Mouse (Mus musculus) midbrain, postnatal 0 days (tissue): Measurements from ENCODE around the gene Gm12184. TPM values are rescaled to one million over a fixed set of nuclear protein-coding genes. Genes with fewer than 3 reads are reported as not detected.

Source experiments
- ATAC-seq: fragments of 200-750 bp; cut with Nextera tagmentation; 2 replicates; pipeline ENCODE4 v1.8.0; 2017; ENCODE audit warnings: moderate number of reproducible peaks, mild to moderate bottlenecking, moderate TSS enrichment, moderate library complexity; ENCODE audit not compliant: low FRiP score
- DNase-seq: peaks from one replicate; pipeline ENCODE4 v3.0.0-alpha.2; 2015; ENCODE audit warnings: low spot score
- H3K27ac ChIP-seq: fragments of 300-500 bp; sonication (generic); 2 replicates; pipeline ENCODE4 v1.5.1; 2014; ENCODE audit warnings: low read depth, mild to moderate bottlenecking, low read length, mixed read lengths
- H3K27me3 ChIP-seq: fragments of 300-500 bp; sonication (generic); 2 replicates; pipeline ENCODE4 v1.6.1; 2014; ENCODE audit warnings: low read length, control low read depth, mixed read lengths; ENCODE audit not compliant: insufficient read depth
- H3K36me3 ChIP-seq: fragments of 300-500 bp; sonication (generic); 2 replicates; pipeline ENCODE4 v1.6.1; 2014; ENCODE audit warnings: low read length, control low read depth, mixed read lengths; ENCODE audit not compliant: insufficient read depth
- H3K4me1 ChIP-seq: fragments of 300-500 bp; sonication (generic); 2 replicates; pipeline ENCODE4 v1.6.1; 2014; ENCODE audit warnings: mild to moderate bottlenecking, control low read depth, antibody characterized with exemption, low read length, mixed read lengths; ENCODE audit not compliant: insufficient read depth
- H3K4me2 ChIP-seq: fragments of 300-500 bp; sonication (generic); 2 replicates; pipeline ENCODE4 v1.6.1; 2014; ENCODE audit warnings: low read depth, mild to moderate bottlenecking, low read length, mixed read lengths; ENCODE audit not compliant: poor library complexity, severe bottlenecking
- H3K4me3 ChIP-seq: fragments of 300-500 bp; sonication (generic); 2 replicates; pipeline ENCODE4 v1.5.1; 2014; ENCODE audit warnings: low read depth, mild to moderate bottlenecking, low read length, moderate library complexity
- H3K9ac ChIP-seq: fragments of 300-500 bp; sonication (generic); replicated peaks from 2 replicates; pipeline ENCODE4 v1.6.1; 2014; ENCODE audit warnings: mild to moderate bottlenecking, low read length, moderate library complexity, mixed read lengths; ENCODE audit not compliant: poor library complexity, severe bottlenecking
- H3K9me3 ChIP-seq: fragments of 300-500 bp; sonication (generic); 2 replicates; pipeline ENCODE4 v1.6.1; 2016; ENCODE audit warnings: low read length, control low read depth
- CTCF ChIP-seq: IDR thresholded peaks from 2 replicates; pipeline ENCODE4 v1.5.1; 2016; ENCODE audit warnings: antibody characterized with exemption, mild to moderate bottlenecking
- WGBS: fragments of 180-500 bp; shearing (Covaris S2); extraction: QIAGEN DNeasy Blood & Tissue Kit; methylation state at CpG from one replicate; pipeline ENCODE4 v1.1.7; 2014; 5-methylcytosine and 5-hydroxymethylcytosine counted together
- polyA plus RNA-seq: library from polyadenylated mRNA; unstranded; fragments of >200 nt; fragmentation: Nextera tagmentation; extraction: Ambion mirVana; gene quantifications from 2 replicates; pipeline ENCODE4 v1.2.1, GENCODE M21; 2015
- total RNA-seq: library from RNA; depleted of rRNA; stranded (reverse); fragments of >200 nt; gene quantifications from 2 replicates; pipeline ENCODE4 v1.2.3, GENCODE M21; 2014

Gene Gm12184
- total and polyA plus RNA-seq, 2 experiments from 2014 or later: 2.4 to 8.2 TPM

DNA sequence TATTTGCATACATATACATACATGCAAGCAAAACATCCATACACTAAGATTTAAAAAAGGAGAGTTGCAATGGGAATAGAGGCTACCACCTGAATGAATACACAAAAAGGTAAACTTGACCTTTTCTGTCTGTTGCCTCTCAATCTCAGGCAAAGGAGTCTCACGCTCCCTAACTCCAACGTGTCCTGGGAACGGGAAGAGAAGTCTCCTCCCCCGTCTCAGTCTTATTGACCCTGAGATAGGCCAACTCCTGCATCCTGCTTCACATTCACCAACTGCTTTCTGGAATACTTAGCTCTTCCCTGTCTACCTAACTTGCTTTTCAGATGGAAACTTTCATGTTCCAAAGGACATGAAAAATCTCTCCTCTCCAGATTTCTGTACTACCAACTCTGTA lies 17.0 kb downstream of the Gm12184 start:
- no peak for TF ChIP-seq CTCF
- DNase-seq (no peak), ATAC-seq (no peak)
- Histone ChIP-seq H3K4me3 (no peak overlapping the region), H3K27me3 (no peaks in the 10 kb centered on the region), H3K27ac (no peak overlapping the region), H3K9ac (no peak overlapping the region), H3K4me1 (0 out of 2 replicates have a peak, but pooled peaks cover under 1% of the 10 kb centered on the region), H3K4me2 (no peak overlapping the region), H3K36me3 (peaks cover 68% of the 10 kb centered on the region), H3K9me3 (no peaks in the 10 kb centered on the region)
- WGBS: 73% methylated on average over 4 of the region's 4 CpGs

DNA sequence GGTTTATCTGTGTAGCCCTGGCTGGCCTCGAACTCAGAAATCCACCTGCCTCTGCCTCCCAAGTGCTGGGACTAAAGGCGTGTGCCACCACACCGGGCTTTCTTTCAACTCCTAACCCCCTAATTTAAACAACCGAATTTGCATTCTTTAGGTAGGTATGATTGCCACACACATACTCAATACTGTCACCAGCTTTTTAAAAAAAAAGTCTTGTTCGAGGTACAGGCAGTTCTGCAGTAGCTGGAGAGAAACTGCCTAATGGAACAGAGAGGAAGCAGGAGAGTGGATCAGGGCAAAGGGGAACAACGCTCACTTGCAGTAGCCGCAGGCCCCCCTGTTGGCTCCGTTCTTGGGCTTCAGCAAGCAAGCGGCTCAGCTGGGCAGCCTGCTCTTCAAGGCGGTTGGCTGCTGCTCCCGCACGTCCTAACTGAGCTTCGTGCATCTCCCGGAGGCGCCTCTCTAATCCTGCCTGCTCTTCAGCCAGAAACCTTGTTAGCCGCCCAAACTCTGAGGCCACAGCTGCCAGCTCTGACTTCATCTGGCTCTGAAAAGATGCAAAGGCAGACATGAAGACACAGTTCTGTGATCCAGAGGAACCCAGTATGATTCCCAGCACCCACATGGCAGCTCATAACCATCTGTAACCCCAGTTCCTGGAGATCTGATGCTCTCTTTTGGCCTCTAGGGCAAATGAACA lies 17.6 kb downstream of the Gm12184 start:
- Histone ChIP-seq H3K9me3 (no peaks in the 10 kb centered on the region), H3K4me2 (no peak overlapping the region), H3K36me3 (peaks cover 73% of the 10 kb centered on the region), H3K4me3 (no peak overlapping the region), H3K9ac (no peak overlapping the region), H3K4me1 (no peaks in the 10 kb centered on the region), H3K27me3 (no peaks in the 10 kb centered on the region), H3K27ac (0 out of 2 replicates have a peak overlapping the region, but pooled peaks have one; percentile 6)
- DNase-seq: no peak
- WGBS: 54% methylated on average over 16 of the region's 16 CpGs
- ATAC-seq: no peak
- TF ChIP-seq CTCF: no peak

DNA sequence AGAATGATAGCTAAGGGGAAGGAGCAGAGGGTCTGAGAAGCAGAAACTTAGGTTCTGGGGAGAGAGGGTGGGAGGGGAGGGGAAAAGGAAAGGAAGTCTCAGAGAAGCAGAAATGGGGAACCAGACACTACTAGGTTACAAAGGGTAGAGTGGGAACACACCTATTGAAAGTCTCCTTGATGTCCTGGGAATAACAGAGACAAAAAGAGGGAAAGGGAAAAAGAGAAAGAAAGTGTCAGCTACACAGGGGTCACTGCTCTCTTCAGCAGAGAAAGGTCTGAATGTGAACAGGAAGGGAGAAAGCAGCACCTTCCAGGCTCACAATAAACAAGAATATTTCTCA lies 18.2 kb downstream of the Gm12184 start:
- ATAC-seq: no peak
- Histone ChIP-seq H3K27me3 (no peaks in the 10 kb centered on the region), H3K27ac (no peak overlapping the region)

DNA sequence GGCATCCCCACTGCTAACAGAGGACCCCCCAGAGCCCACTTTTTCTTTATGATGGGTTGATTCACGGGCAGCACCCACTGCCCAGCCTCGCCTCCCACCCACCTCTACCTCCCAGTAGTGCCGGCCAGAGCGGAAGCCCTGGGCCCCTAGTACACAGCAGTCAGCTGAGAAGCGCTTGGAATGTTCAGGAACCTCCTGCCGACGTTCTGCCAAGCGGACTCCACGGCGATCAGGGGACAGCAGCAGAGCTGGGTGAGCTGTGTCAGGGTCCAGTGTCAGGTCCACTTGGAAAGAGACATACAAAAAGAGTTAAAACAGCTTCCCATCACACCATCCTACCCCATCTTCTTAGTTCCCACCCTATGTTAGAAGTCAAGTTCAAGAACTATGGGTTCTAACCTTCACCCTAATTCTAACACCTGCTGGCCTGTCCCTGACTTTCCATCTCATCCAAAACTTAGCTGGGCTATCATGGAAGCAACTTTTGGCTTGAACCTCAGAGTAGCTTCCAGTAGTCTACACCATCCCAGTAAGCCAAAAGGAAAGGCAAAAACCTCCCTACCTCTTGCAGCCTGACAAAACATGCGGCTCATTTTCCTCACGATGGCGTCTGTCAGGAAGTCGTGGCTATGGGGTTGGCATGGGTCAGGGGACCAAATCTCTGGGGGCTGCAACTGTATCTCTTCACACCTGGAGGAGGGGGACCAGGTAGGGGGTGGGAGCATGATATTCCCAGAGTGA lies 18.7 kb downstream of the Gm12184 start:
- Histone ChIP-seq H3K4me2 (no peak overlapping the region), H3K4me1 (no peaks in the 10 kb centered on the region), H3K36me3 (peaks cover 84% of the 10 kb centered on the region), H3K27ac (no peak overlapping the region), H3K4me3 (no peak overlapping the region), H3K9me3 (no peaks in the 10 kb centered on the region), H3K9ac (no peak overlapping the region), H3K27me3 (no peaks in the 10 kb centered on the region)
- DNase-seq (no peak), ATAC-seq (0 out of 2 replicates have a peak, but pooled peaks have one; percentile 10)
- TF ChIP-seq CTCF: no peak
- WGBS: 62% methylated on average over 14 of the region's 14 CpGs

More for the DNA sequence above, 18.2 kb downstream of the Gm12184 start:
- Histone ChIP-seq H3K9me3 (no peaks in the 10 kb centered on the region), H3K4me2 (no peak overlapping the region), H3K36me3 (peaks cover 79% of the 10 kb centered on the region), H3K4me3 (no peak overlapping the region), H3K4me1 (no peaks in the 10 kb centered on the region), H3K9ac (no peak overlapping the region)
- no peak for DNase-seq
- no peak for TF ChIP-seq CTCF

DNA sequence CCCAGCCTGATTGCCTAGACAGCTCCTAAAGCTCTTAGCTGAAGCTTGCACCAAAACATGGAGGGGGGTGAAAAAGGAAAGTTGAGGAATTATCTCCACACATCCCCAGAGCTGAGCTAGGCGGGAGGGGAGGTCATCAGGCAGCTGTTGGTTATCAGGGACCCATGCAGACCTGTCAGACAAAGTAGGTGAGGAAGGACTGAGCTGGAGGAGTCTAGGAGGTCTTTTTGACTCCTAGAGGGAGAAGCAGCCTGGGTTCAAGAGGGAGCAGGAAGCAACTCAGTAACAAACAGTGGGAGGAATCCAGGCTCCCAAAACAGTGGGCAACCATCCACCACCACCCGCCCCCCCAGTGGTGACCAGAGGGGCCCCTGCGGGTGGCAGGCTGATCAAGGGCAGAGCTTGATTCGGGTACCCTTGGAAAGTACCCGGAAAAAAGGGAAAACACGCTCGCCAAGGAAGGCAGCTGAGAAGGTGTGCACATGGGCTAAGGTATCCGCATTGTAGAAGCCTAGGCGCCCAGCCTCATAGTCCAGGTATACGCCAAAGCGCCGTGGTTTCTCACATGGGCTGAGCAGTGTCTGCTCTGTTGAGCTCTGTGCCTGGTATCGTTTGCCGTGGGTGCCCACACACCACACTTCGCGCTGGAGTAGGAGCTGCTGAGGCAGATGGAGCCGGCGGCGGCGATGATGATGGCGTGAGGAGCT lies 19.4 kb downstream of the Gm12184 start:
- Histone ChIP-seq H3K4me2 (no peak overlapping the region), H3K4me3 (no peak overlapping the region), H3K27ac (no peak overlapping the region), H3K9me3 (no peaks in the 10 kb centered on the region), H3K9ac (0 out of 2 replicates have a peak overlapping the region, but pooled peaks have one; percentile 5), H3K4me1 (no peaks in the 10 kb centered on the region), H3K36me3 (peaks cover 78% of the 10 kb centered on the region), H3K27me3 (no peaks in the 10 kb centered on the region)
- DNase-seq (no peak), ATAC-seq (0 out of 2 replicates have a peak, but pooled peaks have one; percentile 31)
- no peak for TF ChIP-seq CTCF
- 61% methylated on average over 21 of the region's 21 CpGs for WGBS
